Mouse (Mus musculus) heart, adult 9 months (tissue): ENCODE measurements around the gene Foxl1.
A peak's percentile ranks its signal among the peaks of the same experiment; 100 is the strongest.

Experiments used
- DNase-seq, 2 experiments: peaks; one replicate each; pipeline ENCODE4 v3.0.0; 2022; ENCODE audit warnings: low spot score in 2 of 2

Foxl1 gene

DNA sequence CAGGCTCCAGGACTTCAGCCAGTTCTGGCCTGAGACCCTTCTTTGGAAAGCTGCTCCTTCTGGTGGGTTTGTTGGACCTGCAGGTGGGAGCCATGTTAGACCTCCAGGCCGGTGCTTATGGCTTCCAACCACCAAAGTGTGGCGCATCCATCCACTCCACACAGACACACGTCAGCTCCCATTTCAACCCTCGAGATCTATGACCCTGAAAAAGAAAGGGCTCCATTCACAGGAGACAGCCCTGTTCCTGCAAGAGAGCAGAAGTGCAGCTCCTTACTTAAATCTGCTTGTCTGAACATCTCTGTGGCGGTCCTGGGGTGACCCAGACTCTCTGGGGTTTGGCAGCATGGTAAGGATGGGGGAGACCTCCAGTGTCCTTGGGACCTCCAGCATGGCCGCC lies 34.2 kb upstream of the Foxl1 start:
- no peak for DNase-seq

- peak; percentile 61 to 65 for DNase-seq
These were observed 23.5 kb upstream of the Foxl1 start for GRCm38 (mm10) chr8:121104049-121104818.

DNA sequence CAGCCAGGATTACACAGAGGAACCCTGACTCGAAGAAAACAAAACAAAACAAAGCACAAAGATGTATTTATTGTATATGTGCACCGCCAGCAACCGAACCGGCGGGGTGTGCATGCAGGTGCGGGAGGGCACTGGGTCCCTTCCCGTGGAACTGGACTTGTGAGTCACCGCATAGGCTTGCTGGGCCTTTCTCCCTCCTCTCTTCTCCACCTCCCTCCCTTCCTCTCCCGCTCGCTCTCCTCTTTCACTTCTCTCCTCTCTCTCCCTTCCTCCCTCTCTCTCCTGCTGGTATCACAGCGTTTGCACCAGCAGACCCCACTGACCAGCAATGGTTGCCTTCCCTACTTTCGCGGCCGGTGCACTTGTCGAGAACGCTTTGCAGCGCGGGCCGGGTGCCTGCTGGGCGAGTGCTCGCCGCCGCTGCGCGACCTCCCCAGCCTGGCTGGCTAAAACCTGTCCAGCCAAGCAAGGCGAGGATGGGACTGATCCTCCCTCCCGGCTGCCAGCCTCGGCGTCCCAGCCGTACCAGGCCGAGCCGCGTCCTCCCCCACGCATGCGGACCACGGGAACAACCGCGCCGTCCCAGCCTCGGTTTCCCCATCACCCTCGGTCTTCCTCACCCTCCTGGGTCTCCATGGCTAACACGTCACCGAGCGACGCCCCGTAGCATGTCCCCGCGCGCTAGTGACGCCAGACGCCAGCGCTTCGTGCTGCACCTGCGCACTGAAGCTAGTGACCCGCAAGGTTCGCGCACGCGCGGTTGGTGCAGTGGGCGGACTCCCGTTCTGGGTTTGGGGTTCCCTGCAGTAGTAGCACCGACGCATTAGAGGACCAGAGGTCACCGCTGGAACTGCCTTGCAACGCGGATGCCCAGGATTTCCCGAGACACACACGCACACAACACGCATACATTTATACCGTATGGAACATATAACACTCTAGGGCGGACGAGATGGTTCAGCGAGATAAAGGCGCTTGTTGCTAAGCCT lies 19.8 kb upstream of the Foxl1 start, which contains the start of gene Mthfsd:
TSS of gene Mthfsd (minus strand) at position 725 of the 989 bp plus-strand sequence.
- peak; percentile 99 for DNase-seq

DNA sequence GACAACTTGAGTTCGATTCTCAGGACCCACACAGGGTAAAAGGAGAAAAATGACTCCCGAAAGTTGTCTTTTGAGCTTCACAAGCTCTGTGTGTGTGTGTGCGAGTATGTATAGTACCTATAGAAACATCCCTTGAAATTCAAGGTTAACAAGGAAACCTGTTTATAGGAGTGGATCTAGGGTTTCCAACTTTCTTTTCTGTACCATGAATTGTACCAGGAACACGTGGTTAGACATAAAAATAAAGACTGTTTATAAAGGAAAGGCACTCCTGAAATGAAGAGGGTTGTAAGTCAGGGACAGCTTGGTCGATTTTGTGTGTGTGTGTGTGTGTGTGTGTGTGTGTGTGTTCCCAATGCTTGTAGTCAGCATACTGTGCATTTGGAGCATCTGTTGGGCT lies 19.1 kb upstream of the Foxl1 start:
- DNase-seq, result no peak

- no peak for DNase-seq
These were observed 16.4 kb upstream of the Foxl1 start for GRCm38 (mm10) chr8:121111145-121111907.

- peak; percentile 87 to 96 for DNase-seq
These were observed 14.5 kb upstream of the Foxl1 start for GRCm38 (mm10) chr8:121113261-121113660.

- no peak for DNase-seq
These were observed 12.6 kb upstream of the Foxl1 start for GRCm38 (mm10) chr8:121115136-121115535.

DNA sequence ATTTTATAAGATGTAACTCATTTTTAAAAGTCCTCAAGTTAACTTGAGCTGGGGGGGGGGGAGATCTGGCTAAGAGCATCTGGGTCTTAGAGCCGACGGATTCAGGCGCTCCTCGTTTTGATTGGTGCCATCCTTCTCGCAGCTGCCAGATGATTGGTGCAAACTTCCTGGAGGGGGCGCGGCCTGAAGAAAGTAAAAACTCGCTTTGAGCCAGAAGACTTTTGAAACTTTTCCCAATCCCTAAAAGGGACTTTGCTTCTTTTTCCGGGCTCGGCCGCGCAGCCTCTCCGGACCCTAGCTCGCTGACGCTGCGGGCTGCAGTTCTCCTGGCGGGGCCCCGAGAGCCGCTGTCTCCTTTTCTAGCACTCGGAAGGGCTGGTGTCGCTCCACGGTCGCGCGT lies 11.8 kb upstream of the Foxl1 start, which contains the start of gene Foxc2:
TSS of gene Foxc2 (plus strand) at position 224 of the 400 bp plus-strand sequence.
- DNase-seq, result peak; percentile 89 to 91

DNA sequence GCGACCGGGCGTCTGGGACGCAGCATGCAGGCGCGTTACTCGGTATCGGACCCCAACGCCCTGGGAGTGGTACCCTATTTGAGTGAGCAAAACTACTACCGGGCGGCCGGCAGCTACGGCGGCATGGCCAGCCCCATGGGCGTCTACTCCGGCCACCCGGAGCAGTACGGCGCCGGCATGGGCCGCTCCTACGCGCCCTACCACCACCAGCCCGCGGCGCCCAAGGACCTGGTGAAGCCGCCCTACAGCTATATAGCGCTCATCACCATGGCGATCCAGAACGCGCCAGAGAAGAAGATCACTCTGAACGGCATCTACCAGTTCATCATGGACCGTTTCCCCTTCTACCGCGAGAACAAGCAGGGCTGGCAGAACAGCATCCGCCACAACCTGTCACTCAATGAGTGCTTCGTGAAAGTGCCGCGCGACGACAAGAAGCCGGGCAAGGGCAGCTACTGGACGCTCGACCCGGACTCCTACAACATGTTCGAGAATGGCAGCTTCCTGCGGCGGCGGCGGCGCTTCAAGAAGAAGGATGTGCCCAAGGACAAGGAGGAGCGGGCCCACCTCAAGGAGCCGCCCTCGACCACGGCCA lies 11.1 kb upstream of the Foxl1 start:
- peak; percentile 30 to 45 for DNase-seq

- DNase-seq, result no peak
These were observed 10.5 kb upstream of the Foxl1 start for GRCm38 (mm10) chr8:121117186-121117651.

- DNase-seq, result no peak
These were observed 9.8 kb upstream of the Foxl1 start for GRCm38 (mm10) chr8:121117906-121118305.

- DNase-seq, result no peak
These were observed 8.9 kb upstream of the Foxl1 start for GRCm38 (mm10) chr8:121118634-121119420.

DNA sequence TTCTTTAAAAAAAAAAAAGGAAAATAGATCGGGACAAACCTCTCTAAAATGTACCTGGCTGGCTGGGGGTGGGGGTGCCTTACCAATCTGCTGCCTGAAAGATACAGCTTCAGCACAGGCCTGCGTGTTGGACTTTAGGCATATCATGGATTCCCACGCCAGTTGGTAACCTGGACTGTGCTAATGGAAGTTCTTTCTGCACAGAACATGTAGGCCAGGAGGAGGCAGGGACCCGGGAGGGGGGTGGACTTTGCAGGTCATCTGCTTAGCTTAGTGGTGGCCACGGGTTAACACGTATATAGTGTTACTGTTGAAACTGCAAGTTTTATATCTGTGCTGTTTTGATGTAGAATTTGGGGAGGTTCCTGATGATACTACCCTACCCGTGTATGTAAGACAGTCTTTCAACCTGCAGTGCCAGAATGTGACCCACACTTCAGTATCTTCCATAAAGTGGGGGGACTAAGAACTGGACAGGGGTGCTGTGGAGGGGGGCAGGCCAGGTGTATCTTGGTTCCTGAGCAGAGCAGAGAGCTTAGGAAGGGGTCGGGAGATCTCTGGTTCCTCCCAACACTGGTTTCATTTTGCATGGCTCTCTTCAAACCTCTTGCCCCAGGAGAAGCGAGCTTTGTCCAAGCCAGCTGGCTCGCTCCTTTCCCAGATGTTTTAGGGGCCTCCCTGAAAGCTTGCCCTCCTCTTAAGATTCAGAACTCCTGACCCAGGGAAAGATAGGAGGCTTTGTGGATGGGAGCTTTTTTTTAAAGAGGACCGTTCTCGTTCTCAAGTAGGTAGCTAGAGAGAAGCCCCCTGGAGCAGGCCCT lies 7.9 kb upstream of the Foxl1 start:
- DNase-seq, result no peak

- no peak for DNase-seq
These were observed 7.0 kb upstream of the Foxl1 start for GRCm38 (mm10) chr8:121120456-121121419.

GRCm38 (mm10) chr8:121121704-121122103 lies 6.0 kb upstream of the Foxl1 start:
- DNase-seq, result no peak

DNA sequence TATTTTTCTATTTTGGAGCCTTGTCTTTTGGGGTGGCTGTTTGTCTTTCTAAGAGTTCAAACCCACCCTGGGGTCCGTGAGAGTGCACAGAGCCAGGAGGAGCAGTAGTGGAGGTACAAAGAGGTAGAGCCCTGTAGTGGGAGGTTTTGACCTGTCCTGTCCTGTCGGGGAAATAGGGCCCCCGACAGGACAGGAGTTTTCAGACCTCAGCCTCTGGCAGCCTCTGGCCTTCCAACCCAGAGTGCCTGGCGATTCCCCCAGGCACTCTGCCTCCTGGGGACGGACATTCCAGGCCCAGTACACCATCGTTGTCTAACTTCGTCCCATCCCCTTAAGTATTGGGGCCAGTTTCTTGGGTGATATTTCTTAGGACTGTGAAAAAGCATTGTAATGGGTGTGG lies 5.4 kb upstream of the Foxl1 start:
- no peak for DNase-seq

DNA sequence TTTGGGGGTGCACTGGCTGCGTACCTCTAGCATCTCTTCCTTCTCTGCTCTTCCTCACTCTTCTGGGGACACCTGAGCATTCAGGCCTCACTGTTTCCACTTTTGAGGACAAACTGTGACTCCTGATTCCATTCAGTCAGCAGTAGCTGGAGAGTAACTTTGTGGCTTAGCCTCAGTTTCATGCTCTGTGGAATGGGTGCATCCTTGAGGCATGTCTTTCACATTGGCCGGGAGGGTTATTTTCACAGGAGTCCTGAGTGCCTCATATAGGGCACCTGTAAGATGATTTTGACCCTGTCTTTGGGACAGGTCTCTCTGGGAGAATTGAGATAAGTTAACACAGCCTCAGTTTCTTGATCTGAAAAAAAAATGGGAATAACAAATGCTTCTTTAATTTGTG lies 4.6 kb upstream of the Foxl1 start:
- no peak for DNase-seq

DNA sequence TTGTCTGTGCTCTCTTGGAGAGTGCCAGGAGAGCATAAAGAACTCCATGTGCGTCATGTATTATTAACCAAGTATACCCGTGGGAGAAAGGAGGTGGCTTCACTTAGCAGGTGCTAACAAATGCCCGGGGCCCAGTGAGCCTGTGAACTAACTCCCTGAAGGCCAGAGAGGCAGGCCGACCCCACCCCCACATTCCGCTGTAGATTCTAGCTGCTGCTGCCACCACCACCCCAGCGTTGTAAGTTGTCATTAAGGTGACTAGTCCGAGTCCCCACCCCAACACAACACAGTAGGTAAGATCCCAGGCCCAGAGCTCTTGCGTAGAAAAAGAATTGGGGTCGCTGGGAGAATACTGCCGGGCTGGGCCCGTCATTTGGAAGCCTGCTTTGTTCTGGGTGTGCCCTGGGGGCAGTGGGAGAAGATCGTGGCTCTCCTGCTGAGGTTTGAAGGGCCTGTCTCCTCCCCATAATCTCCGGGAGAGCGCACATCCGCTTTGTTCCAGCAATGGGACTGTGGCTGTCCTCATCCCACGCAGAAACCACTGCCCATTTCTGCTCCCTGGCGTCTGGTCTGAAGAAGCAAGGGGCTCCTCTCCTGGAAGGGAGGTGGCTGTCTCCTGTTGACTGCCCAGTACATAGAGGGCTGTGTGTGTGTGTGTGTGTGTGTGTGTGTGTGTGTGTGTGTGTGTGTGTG lies 3.0 kb upstream of the Foxl1 start:
- DNase-seq, result no peak
